Mouse (Mus musculus) hindbrain, embryonic 10.5 days (tissue): ENCODE measurements around the gene Atp8a2. TPM values are rescaled to one million over a fixed set of nuclear protein-coding genes. Genes with fewer than 3 reads are reported as not detected.

ENCODE experiments used
- DNase-seq: peaks from one replicate; pipeline ENCODE4 v3.0.0-alpha.2; 2017; ENCODE audit warnings: low spot score
- H3K27ac ChIP-seq: fragments of 300-500 bp; sonication (generic); 2 replicates; pipeline ENCODE4 v1.5.1; 2016; ENCODE audit warnings: mild to moderate bottlenecking, moderate library complexity
- H3K27me3 ChIP-seq: fragments of 300-500 bp; sonication (generic); 2 replicates; pipeline ENCODE4 v1.6.1; 2016; ENCODE audit warnings: mild to moderate bottlenecking; ENCODE audit not compliant: poor library complexity, insufficient read depth, severe bottlenecking
- H3K36me3 ChIP-seq: fragments of 300-500 bp; sonication (generic); 2 replicates; pipeline ENCODE4 v1.6.1; 2016; ENCODE audit warnings: mild to moderate bottlenecking, moderate library complexity
- H3K4me1 ChIP-seq: fragments of 300-500 bp; sonication (generic); replicated peaks from 2 replicates; pipeline ENCODE4 v1.6.1; 2016; ENCODE audit warnings: mild to moderate bottlenecking
- H3K4me3 ChIP-seq: fragments of 300-500 bp; sonication (generic); 2 replicates; pipeline ENCODE4 v1.5.1; 2016; ENCODE audit warnings: mild to moderate bottlenecking, moderate library complexity
- H3K9me3 ChIP-seq: fragments of 300-500 bp; sonication (generic); 2 replicates; pipeline ENCODE4 v1.6.1; 2016; ENCODE audit warnings: mild to moderate bottlenecking, moderate library complexity
- WGBS: fragments of 180-500 bp; shearing (Covaris S2); methylation state at CpG from one replicate; pipeline ENCODE4 v1.1.7; 2016; 5-methylcytosine and 5-hydroxymethylcytosine counted together
- polyA plus RNA-seq: library from polyadenylated mRNA; unstranded; fragments of >200 nt; fragmentation: Nextera tagmentation; extraction: Ambion mirVana; gene quantifications from 2 replicates; pipeline ENCODE4 v1.2.1, GENCODE M21; 2016

Gene Atp8a2
- polyA plus RNA-seq, 1 experiment from 2014 or later, result 8.0 TPM

DNA sequence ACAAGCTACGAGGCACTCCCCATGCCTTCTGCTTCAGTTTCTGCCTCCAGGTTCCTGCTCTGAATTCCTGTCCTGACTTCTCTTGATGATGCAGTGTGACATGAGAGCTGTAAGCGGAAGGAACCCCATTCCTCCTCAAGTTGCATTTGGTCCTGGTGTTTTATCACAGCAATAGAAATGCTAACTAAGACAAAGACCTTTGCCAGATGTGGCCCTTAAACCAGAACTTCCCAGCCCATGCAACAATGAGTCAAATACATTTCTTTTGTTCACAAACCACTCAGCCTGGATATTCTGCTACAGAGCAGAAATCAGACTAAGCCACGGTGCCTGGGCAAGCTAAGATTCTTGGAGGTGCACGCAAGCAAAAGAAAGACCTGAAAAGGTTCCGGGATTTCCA, 268.2 kb downstream of the Atp8a2 start:
- no peak overlapping the region for H3K4me3 ChIP-seq
- H3K27ac ChIP-seq, result no peak overlapping the region
- WGBS, result 80% methylated on average over 5 of the region's 5 CpGs
- no peaks in the 10 kb centered on the region for H3K9me3 ChIP-seq
- H3K36me3 ChIP-seq, result no peaks in the 10 kb centered on the region
- H3K27me3 ChIP-seq, result no peaks in the 10 kb centered on the region
- no peak for DNase-seq
- peaks cover 12% of the 10 kb centered on the region for H3K4me1 ChIP-seq

DNA sequence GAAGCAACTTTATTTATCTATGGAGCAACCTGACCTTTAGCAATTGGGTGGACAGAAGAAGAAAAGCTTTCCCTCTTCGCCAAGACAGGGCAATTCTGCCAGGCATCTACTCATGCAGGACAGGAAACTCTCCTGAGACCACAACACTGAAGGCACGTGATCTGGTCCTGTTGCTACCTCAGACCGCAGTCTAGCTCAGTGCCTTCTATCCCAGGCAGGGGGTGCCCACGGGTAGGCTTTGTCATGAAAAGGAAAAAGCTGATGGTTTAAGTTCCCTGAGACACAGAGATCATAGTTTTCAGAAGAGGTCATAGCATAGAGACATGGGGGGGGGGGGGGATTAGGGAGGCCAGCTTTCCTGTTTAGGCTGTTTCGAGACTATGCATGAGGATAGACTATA, 269.2 kb downstream of the Atp8a2 start:
- Histone ChIP-seq H3K27me3 (no peaks in the 10 kb centered on the region), H3K27ac (no peak overlapping the region), H3K4me3 (no peak overlapping the region), H3K4me1 (peaks cover 11% of the 10 kb centered on the region), H3K36me3 (no peaks in the 10 kb centered on the region), H3K9me3 (no peaks in the 10 kb centered on the region)
- DNase-seq, result no peak
- WGBS, result 70% methylated on average over 5 of the region's 5 CpGs

DNA sequence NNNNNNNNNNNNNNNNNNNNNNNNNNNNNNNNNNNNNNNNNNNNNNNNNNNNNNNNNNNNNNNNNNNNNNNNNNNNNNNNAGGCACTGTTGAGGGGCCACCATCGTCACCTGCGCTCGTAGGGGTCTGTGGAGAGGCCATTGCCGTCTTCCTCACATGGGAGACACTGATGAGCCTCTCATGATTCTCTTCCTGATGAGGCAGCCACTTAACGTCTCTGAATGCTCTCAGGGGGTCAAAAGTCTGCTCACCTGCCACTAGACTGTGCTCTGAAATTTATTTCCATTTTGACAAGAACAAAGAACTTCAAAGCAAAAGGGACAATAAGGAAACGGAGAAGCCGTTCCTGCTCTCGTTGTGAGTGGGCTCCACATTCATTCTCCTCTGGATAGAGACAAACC, 277.1 kb downstream of the Atp8a2 start:
- Histone ChIP-seq H3K36me3 (no peaks in the 10 kb centered on the region), H3K4me3 (no peak overlapping the region), H3K27me3 (no peaks in the 10 kb centered on the region), H3K9me3 (no peaks in the 10 kb centered on the region), H3K27ac (no peak overlapping the region), H3K4me1 (peaks cover 11% of the 10 kb centered on the region)
- DNase-seq, result no peak
- WGBS, result 79% methylated on average over 8 of the region's 8 CpGs

DNA sequence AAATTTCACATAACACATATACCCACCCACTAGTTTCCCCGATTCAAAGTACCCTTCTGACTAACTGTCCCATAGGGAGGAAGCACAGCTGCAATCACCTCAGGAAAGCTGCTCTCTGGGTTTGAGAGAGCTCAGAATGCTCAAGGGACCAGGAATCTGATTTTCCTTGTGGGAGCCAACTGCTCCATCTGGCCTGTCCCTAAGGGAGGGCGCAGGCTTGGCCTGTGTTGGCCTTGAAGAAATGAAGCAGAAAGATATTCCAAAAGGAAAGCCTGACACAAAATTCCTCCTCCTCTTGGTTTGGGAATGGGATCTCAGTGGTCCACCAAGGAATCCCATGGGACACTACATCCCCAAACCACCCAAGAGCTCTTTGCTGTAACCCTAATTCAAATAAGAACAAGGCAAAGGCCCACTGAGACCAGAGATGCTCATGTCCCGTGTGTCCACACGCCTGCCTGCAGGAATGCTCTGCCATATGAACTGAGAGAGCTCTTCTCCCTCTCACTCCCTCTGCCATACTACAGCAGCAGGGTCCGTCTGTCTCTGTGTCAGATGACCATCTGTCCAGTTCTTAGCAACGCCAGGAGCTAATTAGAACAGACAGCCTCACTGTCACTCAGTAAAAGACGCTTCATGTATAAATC, 293.4 kb downstream of the Atp8a2 start:
- no peaks in the 10 kb centered on the region for H3K9me3 ChIP-seq
- H3K36me3 ChIP-seq, result no peaks in the 10 kb centered on the region
- no peaks in the 10 kb centered on the region for H3K27me3 ChIP-seq
- H3K4me1 ChIP-seq, result no peaks in the 10 kb centered on the region
- no peak overlapping the region for H3K4me3 ChIP-seq
- no peak for DNase-seq
- no peak overlapping the region for H3K27ac ChIP-seq
- WGBS, result 86% methylated on average over 7 of the region's 7 CpGs

DNA sequence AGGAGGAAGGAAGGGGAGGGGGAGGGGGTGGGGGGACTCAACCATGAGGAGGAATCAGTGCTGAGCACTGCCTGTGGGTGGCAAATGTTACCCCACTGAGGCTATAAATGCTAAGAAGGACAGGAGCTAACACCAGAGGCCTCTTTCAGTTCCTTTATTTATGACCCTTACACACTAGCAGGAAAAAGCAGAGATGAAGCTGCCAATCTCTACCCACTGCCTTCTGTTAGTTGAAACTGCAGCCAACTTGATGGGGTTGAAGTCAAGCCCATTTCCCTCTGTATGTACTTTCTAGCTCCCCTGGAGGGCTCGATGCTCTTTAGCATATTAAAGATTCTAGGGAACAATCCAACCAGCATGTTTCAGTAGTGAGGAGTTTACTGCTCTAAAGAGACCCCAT, 303.0 kb downstream of the Atp8a2 start:
- no peak for DNase-seq
- WGBS, result 71% methylated on average over 1 of the region's 1 CpGs
- Histone ChIP-seq H3K27me3 (no peaks in the 10 kb centered on the region), H3K4me3 (no peak overlapping the region), H3K36me3 (no peaks in the 10 kb centered on the region), H3K27ac (no peak overlapping the region), H3K4me1 (no peaks in the 10 kb centered on the region), H3K9me3 (no peaks in the 10 kb centered on the region)

DNA sequence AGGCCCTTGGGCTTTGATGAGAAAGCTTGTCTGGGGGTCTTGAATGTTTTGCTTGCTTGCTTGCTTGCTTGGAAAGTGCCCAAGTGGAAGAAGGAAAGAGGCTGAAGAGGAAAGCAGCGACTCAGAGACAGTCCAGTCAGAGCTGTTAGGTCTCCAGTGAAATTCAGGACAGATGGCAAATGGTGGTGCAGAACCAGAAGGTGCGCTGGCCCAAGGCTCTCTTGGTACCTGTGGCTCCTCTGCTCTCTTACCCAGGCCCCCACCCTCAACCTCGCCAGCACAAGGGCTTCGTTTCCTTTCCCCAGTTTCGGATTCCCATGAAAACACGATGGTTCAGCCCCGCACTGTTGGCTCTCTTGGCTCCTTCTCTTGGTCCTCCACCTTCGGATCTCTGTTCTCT, 304.9 kb downstream of the Atp8a2 start:
- Histone ChIP-seq H3K27me3 (no peaks in the 10 kb centered on the region), H3K4me1 (no peaks in the 10 kb centered on the region), H3K36me3 (no peaks in the 10 kb centered on the region), H3K9me3 (no peaks in the 10 kb centered on the region), H3K27ac (no peak overlapping the region), H3K4me3 (no peak overlapping the region)
- 86% methylated on average over 8 of the region's 8 CpGs for WGBS
- DNase-seq, result no peak

DNA sequence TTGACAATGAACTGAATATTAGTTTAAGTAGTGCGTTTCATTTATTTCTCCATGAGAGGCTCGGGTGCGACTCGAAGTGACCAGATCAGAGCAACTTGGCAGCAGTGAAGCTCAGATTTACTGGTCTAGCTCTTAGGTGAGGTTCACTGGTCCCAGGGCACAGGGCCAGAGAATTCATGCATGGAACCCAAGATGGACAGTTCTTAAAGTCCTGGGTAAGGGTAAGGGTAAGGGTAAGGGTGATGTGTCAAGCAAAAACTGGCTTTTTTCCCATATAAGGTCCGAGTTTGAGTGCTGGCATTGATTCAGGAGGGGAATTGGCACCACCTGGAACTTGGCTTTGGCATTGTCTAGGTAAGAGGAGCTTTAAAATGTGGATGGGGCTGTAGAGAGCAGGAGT, 305.5 kb downstream of the Atp8a2 start:
- Histone ChIP-seq H3K27ac (no peak overlapping the region), H3K36me3 (no peaks in the 10 kb centered on the region), H3K27me3 (no peaks in the 10 kb centered on the region), H3K4me1 (no peaks in the 10 kb centered on the region), H3K9me3 (no peaks in the 10 kb centered on the region), H3K4me3 (no peak overlapping the region)
- 89% methylated on average over 5 of the region's 5 CpGs for WGBS
- DNase-seq, result no peak

DNA sequence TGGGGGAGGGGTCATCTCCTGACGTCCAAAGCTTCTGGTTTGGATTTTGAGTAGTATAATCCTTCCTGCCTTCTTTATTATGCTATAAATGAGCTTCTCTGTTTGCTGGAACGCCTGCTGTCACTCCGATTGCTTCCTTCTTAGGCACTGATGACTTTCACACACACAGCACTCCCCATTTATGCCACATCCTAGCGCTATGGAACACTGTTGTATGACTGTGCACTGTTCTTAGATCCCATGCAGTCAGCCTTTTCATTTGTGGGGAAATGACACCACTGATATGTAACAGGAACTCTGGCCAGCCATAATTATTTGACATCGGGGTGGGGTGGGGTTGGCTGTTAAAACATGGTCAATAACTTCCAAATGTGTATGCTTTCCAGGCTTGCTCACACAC, 306.2 kb downstream of the Atp8a2 start:
- Histone ChIP-seq H3K27me3 (no peaks in the 10 kb centered on the region), H3K4me1 (no peaks in the 10 kb centered on the region)
- 76% methylated on average over 5 of the region's 5 CpGs for WGBS

DNA sequence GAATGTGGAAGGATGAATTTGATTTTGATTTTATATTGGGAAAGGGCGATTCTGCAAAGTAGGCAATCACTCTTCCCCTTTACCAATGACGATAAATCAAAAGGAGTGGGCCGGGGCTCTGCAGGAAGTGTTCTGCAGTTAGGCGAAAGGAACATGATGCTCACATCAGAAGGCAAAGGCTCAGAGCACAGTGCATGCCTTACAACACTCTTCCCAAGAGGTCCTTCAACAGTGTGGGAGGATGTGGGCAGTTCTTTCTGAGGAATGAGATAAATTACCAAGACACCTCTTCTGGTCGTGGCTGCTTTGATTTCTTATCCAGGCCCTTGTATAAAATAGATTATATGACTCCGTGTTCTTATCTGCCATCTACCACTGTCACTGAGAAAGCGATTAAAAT, 306.9 kb downstream of the Atp8a2 start:
- no peaks in the 10 kb centered on the region for H3K36me3 ChIP-seq
- 80% methylated on average over 7 of the region's 7 CpGs for WGBS
- no peaks in the 10 kb centered on the region for H3K27me3 ChIP-seq
- H3K4me1 ChIP-seq, result no peaks in the 10 kb centered on the region
- no peaks in the 10 kb centered on the region for H3K9me3 ChIP-seq
- no peak overlapping the region for H3K4me3 ChIP-seq
- no peak for DNase-seq
- no peak overlapping the region for H3K27ac ChIP-seq

More for the DNA sequence above, 306.2 kb downstream of the Atp8a2 start:
- Histone ChIP-seq H3K27ac (no peak overlapping the region), H3K4me3 (no peak overlapping the region), H3K36me3 (no peaks in the 10 kb centered on the region), H3K9me3 (no peaks in the 10 kb centered on the region)
- no peak for DNase-seq

DNA sequence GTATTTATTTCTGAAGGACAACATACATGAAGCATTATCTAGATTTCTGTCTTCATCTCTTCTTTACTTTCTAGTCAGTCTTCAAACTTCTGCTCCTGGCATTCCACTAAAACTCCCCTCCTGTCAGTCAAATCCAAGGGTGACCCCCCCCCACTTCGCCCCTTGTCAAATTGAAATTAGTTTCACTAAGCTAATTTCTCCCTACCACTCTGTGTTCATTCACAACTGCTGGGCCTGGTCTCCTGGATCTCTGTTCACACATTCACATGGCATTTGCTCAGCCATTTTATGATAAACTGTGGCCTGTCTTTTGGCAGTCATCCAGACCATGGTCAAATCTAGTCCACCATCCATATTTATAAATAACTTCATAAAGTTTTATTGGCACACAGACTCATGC, 308.5 kb downstream of the Atp8a2 start:
- no peak overlapping the region for H3K27ac ChIP-seq
- 91% methylated on average over 1 of the region's 1 CpGs for WGBS
- H3K4me1 ChIP-seq, result no peaks in the 10 kb centered on the region
- no peak overlapping the region for H3K4me3 ChIP-seq
- H3K9me3 ChIP-seq, result no peaks in the 10 kb centered on the region
- no peaks in the 10 kb centered on the region for H3K36me3 ChIP-seq
- no peak for DNase-seq
- no peaks in the 10 kb centered on the region for H3K27me3 ChIP-seq

DNA sequence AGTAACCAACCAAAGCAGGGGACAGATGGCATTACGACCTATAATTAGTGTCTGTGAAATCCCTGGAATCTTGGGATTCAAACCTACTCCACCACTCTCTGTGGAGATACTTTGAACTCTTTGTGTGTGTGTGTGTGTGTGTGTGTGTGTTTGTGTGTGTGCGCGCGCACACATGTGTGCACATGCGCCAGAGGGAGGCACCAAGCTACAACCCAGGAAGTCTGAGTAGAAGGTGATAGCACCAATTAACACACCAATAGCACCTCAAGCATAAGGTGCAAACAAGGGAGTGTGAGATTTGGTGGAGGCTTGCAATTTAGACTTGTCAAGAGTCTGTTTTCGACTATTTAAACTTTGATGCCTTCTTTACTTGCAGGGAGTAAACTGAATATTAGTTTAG, 308.9 kb downstream of the Atp8a2 start:
- Histone ChIP-seq H3K27ac (no peak overlapping the region), H3K4me1 (no peaks in the 10 kb centered on the region), H3K4me3 (no peak overlapping the region), H3K9me3 (no peaks in the 10 kb centered on the region), H3K36me3 (no peaks in the 10 kb centered on the region), H3K27me3 (no peaks in the 10 kb centered on the region)
- no peak for DNase-seq
- WGBS, result 89% methylated on average over 6 of the region's 6 CpGs

GRCm38 (mm10) chr14:59887061-59887861, 309.7 kb downstream of the Atp8a2 start:
- no peaks in the 10 kb centered on the region for H3K36me3 ChIP-seq
- WGBS, result 63% methylated on average over 15 of the region's 15 CpGs
- H3K4me3 ChIP-seq, result no peak overlapping the region
- H3K4me1 ChIP-seq, result no peaks in the 10 kb centered on the region
- H3K9me3 ChIP-seq, result no peaks in the 10 kb centered on the region
- no peaks in the 10 kb centered on the region for H3K27me3 ChIP-seq
- no peak for DNase-seq
- H3K27ac ChIP-seq, result no peak overlapping the region

- Histone ChIP-seq H3K27ac (no peak overlapping the region), H3K4me3 (no peak overlapping the region), H3K36me3 (no peaks in the 10 kb centered on the region), H3K4me1 (no peaks in the 10 kb centered on the region), H3K27me3 (no peaks in the 10 kb centered on the region), H3K9me3 (no peaks in the 10 kb centered on the region)
- WGBS, result 88% methylated on average over 10 of the region's 10 CpGs
- no peak for DNase-seq
Measured at GRCm38 (mm10) chr14:59883517-59884069, 313.4 kb downstream of the Atp8a2 start.
